Mouse (Mus musculus) CH12.LX (cell line): ENCODE measurements around the gene Snx5. TPM values are rescaled to one million over a fixed set of nuclear protein-coding genes. Genes with fewer than 3 reads are reported as not detected.

ENCODE experiments used
- DNase-seq: peaks from one replicate; pipeline ENCODE4 v3.0.0-alpha.2; 2013; ENCODE audit errors: extremely low read depth
- H3K27ac ChIP-seq: 2 replicates; pipeline ENCODE4 v1.5.1; 2012; ENCODE audit warnings: low read depth, mild to moderate bottlenecking, control low read depth, moderate library complexity; ENCODE audit not compliant: insufficient read depth
- H3K27me3 ChIP-seq: replicated peaks from 2 replicates; pipeline ENCODE3; 2012; ENCODE audit warnings: inconsistent platforms
- H3K36me3 ChIP-seq, 2 experiments: replicated peaks in 1 of 2; 2 replicates each; pipeline versions ENCODE3 to v1.6.1; 2012; ENCODE audit warnings: inconsistent platforms in 1 of 2, low read length in 1 of 2, mild to moderate bottlenecking in 1 of 2, mixed read lengths in 1 of 2, moderate library complexity in 1 of 2; ENCODE audit not compliant: control insufficient read depth in 1 of 2, insufficient read depth in 1 of 2
- H3K4me1 ChIP-seq, 2 experiments: 2 replicates each; pipeline ENCODE4 v1.6.1; 2012; ENCODE audit warnings: inconsistent platforms in 1 of 2, moderate library complexity in 1 of 2; ENCODE audit not compliant: insufficient read depth in 2 of 2, control insufficient read depth in 1 of 2
- H3K4me2 ChIP-seq: 2 replicates; pipeline ENCODE4 v1.6.1; 2012; ENCODE audit warnings: low read depth, mild to moderate bottlenecking, control low read depth; ENCODE audit not compliant: poor library complexity, insufficient read depth, severe bottlenecking
- H3K4me3 ChIP-seq, 3 experiments: fragments of 150-350 bp in 1 of 3; sonication (generic) in 1 of 3; replicated peaks in 1 of 3; 2 replicates each; pipeline versions ENCODE3 to v1.5.1; 2011 to 2012; ENCODE audit warnings: low read depth in 2 of 3, low read length in 2 of 3, mild to moderate bottlenecking in 2 of 3, moderate library complexity in 2 of 3, control low read depth in 1 of 3, improper control_type of control experiment in 1 of 3, inconsistent platforms in 1 of 3, mixed read lengths in 1 of 3; ENCODE audit not compliant: poor library complexity in 1 of 3
- H3K79me2 ChIP-seq: replicated peaks from 2 replicates; pipeline ENCODE4 v1.6.1; 2012; ENCODE audit warnings: mild to moderate bottlenecking, moderate library complexity; ENCODE audit not compliant: control insufficient read depth, poor library complexity, insufficient read depth, severe bottlenecking; ENCODE audit errors: extremely low read depth
- H3K9ac ChIP-seq: 2 replicates; pipeline ENCODE4 v1.6.1; 2012; ENCODE audit warnings: low read depth, mild to moderate bottlenecking, control low read depth, moderate library complexity; ENCODE audit not compliant: insufficient read depth
- H3K9me3 ChIP-seq: replicated peaks from 2 replicates; pipeline ENCODE3; 2012; ENCODE audit warnings: low read length, inconsistent platforms, mixed read lengths
- BHLHE40 ChIP-seq: IDR thresholded peaks from 2 replicates; pipeline ENCODE4 v1.6.1; 2011; ENCODE audit warnings: mild to moderate bottlenecking, low read depth, low read length, improper control_type of control experiment
- EP300 ChIP-seq: IDR thresholded peaks from 2 replicates; pipeline ENCODE4 v1.6.1; 2011; ENCODE audit warnings: low read length, improper control_type of control experiment
- ETS1 ChIP-seq: conservative IDR thresholded peaks from 2 replicates; pipeline ENCODE4 v1.6.1; 2012; ENCODE audit warnings: low read depth, mild to moderate bottlenecking, inconsistent platforms, low read length, improper control_type of control experiment, moderate library complexity
- GABPA ChIP-seq: IDR thresholded peaks from 2 replicates; pipeline ENCODE4 v1.6.1; 2012; ENCODE audit warnings: low read depth, low read length, improper control_type of control experiment, inconsistent platforms; ENCODE audit not compliant: insufficient replicate concordance
- JUN ChIP-seq: IDR thresholded peaks from 2 replicates; pipeline ENCODE4 v1.6.1; 2011; ENCODE audit warnings: low read depth, mild to moderate bottlenecking, low read length, improper control_type of control experiment, moderate library complexity; ENCODE audit not compliant: insufficient read depth
- MAFK ChIP-seq: IDR thresholded peaks from 2 replicates; pipeline ENCODE4 v1.6.1; 2011; ENCODE audit warnings: low read length, improper control_type of control experiment; ENCODE audit not compliant: insufficient replicate concordance
- MAX ChIP-seq: IDR thresholded peaks from 2 replicates; pipeline ENCODE4 v1.6.1; 2011; ENCODE audit warnings: low read length, improper control_type of control experiment
- MAZ ChIP-seq: IDR thresholded peaks from 2 replicates; pipeline ENCODE4 v1.6.1; 2012; ENCODE audit warnings: low read depth, mild to moderate bottlenecking, inconsistent platforms, low read length, improper control_type of control experiment, moderate library complexity
- MEF2A ChIP-seq: IDR thresholded peaks from 2 replicates; pipeline ENCODE4 v1.6.1; 2014; ENCODE audit warnings: low read depth, mild to moderate bottlenecking, inconsistent platforms, low read length, improper control_type of control experiment, borderline replicate concordance
- PAX5 ChIP-seq: IDR thresholded peaks from 2 replicates; pipeline ENCODE4 v1.6.1; 2012; ENCODE audit warnings: low read length, inconsistent platforms, mixed read lengths
- SMC3 ChIP-seq: IDR thresholded peaks from 2 replicates; pipeline ENCODE4 v1.6.1; 2011; ENCODE audit warnings: low read depth, low read length, improper control_type of control experiment
- TCF12 ChIP-seq: IDR thresholded peaks from 2 replicates; pipeline ENCODE4 v1.6.1; 2014; ENCODE audit warnings: low read depth, mild to moderate bottlenecking, inconsistent platforms, low read length, improper control_type of control experiment
- ZNF384 ChIP-seq: IDR thresholded peaks from 2 replicates; pipeline ENCODE4 v1.6.1; 2012; ENCODE audit warnings: low read depth, low read length, improper control_type of control experiment, inconsistent platforms
- dilution Hi-C: fragments of 300-500 bp; cut with MboI; formaldehyde crosslinking; loops from 2 replicates; pipeline ENCODE4 v1.14.3; 2020; ENCODE audit warnings: low sequenced_read_pairs; ENCODE audit not compliant: extremely low pct_unique_long_range_greater_than_20kb, extremely low pct_ligation_motif_present
- in situ Hi-C: fragments of 300-500 bp; cut with MboI; formaldehyde crosslinking; loops from 3 replicates; pipeline ENCODE4 v1.14.3; 2019; ENCODE audit warnings: low sequenced_read_pairs, low pct_ligation_motif_present, low pct_unique_long_range_greater_than_20kb, mixed read lengths
- polyA plus RNA-seq: library from polyadenylated mRNA; unstranded; fragments of >175 nt; gene quantifications from 2 replicates; pipeline ENCODE4 v1.2.1, GENCODE M21; 2012; ENCODE audit warnings: low read depth; ENCODE audit not compliant: insufficient read length
- total RNA-seq, 2 experiments: library from RNA; depleted of rRNA; stranded (reverse); fragments of 300-350 nt in 1 of 2; fragments of >200 nt in 1 of 2; gene quantifications; 2 replicates each; pipeline ENCODE4 v1.2.3; 2012 to 2014

Snx5 gene
- total and polyA plus RNA-seq, 3 experiments, result 380 to 1,220 (median 666) TPM

DNA sequence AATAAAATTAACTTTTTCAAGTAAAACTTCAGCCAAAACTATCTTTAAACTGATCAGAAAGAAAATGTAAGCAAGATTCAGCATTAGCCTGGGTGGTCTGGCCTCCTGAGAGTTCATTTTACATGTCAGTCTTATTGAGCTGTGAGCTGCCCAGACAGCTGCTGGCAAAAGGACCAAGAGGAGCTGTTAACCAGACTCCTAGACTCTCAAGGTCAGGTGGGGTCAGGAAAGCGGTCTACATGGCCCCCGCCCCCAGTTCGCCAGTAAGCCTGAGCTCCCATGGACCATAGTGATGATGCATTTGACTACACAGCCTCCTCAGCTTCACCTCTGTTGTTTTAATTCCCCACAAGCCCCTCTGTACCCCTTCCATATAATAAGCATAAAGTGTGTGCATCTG is 34.9 kb downstream of the Snx5 start:
- no peak overlapping the region for H3K4me3 ChIP-seq
- peaks cover 7% of the 10 kb centered on the region for H3K9me3 ChIP-seq
- dilution Hi-C loops, result no loop called here
- no peak overlapping the region for H3K9ac ChIP-seq
- no peaks in the 10 kb centered on the region for H3K79me2 ChIP-seq
- no peak overlapping the region for H3K4me2 ChIP-seq
- H3K4me1 ChIP-seq, result peaks cover 20 to 51% of the 10 kb centered on the region in 2 experiments
- no peaks in the 10 kb centered on the region for H3K27me3 ChIP-seq
- H3K27ac ChIP-seq, result no peak overlapping the region
- H3K36me3 ChIP-seq, result no peaks in the 10 kb centered on the region
- DNase-seq, result no peak
- TF ChIP-seq MAZ, result no peak
- TF ChIP-seq ZNF384, result no peak
- TF ChIP-seq GABPA, result no peak
- in situ Hi-C loops, result no loop called here

- no peaks in the 10 kb centered on the region for H3K27me3 ChIP-seq
- DNase-seq, result peak; percentile 66
- TF ChIP-seq BHLHE40 (peak; percentile 42; the same call in 1 of the 2 replicates), MAX (0 out of 2 replicates have a peak, but pooled peaks have one; percentile 19), EP300 (peak; percentile 57; the same call in 1 of the 2 replicates), ETS1 (peak; percentile 30; the same call in 1 of the 2 replicates), MEF2A (no peak), MAFK (no peak), PAX5 (no peak), JUN (no peak), TCF12 (0 out of 2 replicates have a peak, but pooled peaks have one; percentile 23)
- TF ChIP-seq, all 38 proteins: peak for 5
- Histone ChIP-seq H3K4me3 (no peak overlapping the region), H3K4me1 (peaks cover 10 to 29% of the 10 kb centered on the region in 2 experiments; a peak in 3 of 4 replicates), H3K36me3 (no peaks in the 10 kb centered on the region), H3K27ac (no peak overlapping the region), H3K9me3 (peaks cover 7% of the 10 kb centered on the region), H3K9ac (no peak overlapping the region), H3K4me2 (0 out of 2 replicates have a peak overlapping the region, but pooled peaks have one; percentile 22), H3K79me2 (no peaks in the 10 kb centered on the region)
- dilution Hi-C loops (no loop called here), in situ Hi-C loops (no loop called here)
These were observed 37.2 kb downstream of the Snx5 start for GRCm38 (mm10) chr2:144233534-144233933.

DNA sequence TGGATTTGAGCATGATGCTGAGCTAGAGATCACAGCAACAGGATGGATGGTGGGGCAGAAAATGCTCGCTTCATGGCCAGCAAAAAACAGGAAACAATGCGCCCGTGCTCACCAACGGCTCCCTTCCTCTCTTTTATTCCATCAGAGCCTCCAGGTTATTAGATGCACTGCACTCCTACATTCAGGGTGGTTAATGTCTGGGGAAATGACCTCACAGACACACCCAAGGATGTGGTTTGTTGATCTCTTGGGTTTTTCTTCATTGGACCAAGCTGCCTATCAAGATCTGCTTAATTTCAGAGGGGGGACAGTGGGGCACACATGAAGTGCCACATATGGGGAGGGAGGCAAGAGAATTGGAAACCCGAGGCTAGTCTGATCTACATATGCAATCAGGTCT is 39.6 kb downstream of the Snx5 start:
- H3K4me1 ChIP-seq, result peaks cover 5 to 10% of the 10 kb centered on the region in 2 experiments; a peak in 3 of 4 replicates
- no peak for TF ChIP-seq SMC3
- no peak overlapping the region for H3K9ac ChIP-seq
- peaks cover 19% of the 10 kb centered on the region for H3K9me3 ChIP-seq
- no peak overlapping the region for H3K27ac ChIP-seq
- H3K36me3 ChIP-seq, result no peaks in the 10 kb centered on the region
- no peak for DNase-seq
- no peak overlapping the region for H3K4me2 ChIP-seq
- no peak overlapping the region for H3K4me3 ChIP-seq
- dilution Hi-C loops, result no loop called here
- no peaks in the 10 kb centered on the region for H3K27me3 ChIP-seq
- in situ Hi-C loops, result no loop called here
- no peaks in the 10 kb centered on the region for H3K79me2 ChIP-seq
